Mouse (Mus musculus) ES-Bruce4 (cell line): ENCODE results near the gene Ina. TPM values are rescaled to one million over a fixed set of nuclear protein-coding genes. Genes with fewer than 3 reads are reported as not detected.

Source experiments
- H3K27ac ChIP-seq: 2 replicates; pipeline ENCODE4 v1.5.1; 2012; ENCODE audit warnings: low read length, inconsistent platforms; ENCODE audit not compliant: insufficient read depth
- H3K27me3 ChIP-seq: 2 replicates; pipeline ENCODE4 v1.6.1; 2012; ENCODE audit warnings: mild to moderate bottlenecking, low read length, inconsistent platforms; ENCODE audit not compliant: control insufficient read depth, poor library complexity, insufficient read depth, severe bottlenecking
- H3K36me3 ChIP-seq: 2 replicates; pipeline ENCODE4 v1.6.1; 2012; ENCODE audit warnings: inconsistent platforms, mild to moderate bottlenecking, low read length, moderate library complexity; ENCODE audit not compliant: control insufficient read depth, poor library complexity, insufficient read depth, severe bottlenecking
- H3K4me1 ChIP-seq: one replicate; pipeline ENCODE4 v1.8.1; 2011; ENCODE audit warnings: low read length; ENCODE audit not compliant: control insufficient read depth, insufficient read depth
- H3K4me3 ChIP-seq: 2 replicates; pipeline ENCODE4 v1.5.1; 2011; ENCODE audit warnings: low read depth, mild to moderate bottlenecking, low read length
- H3K9ac ChIP-seq: 2 replicates; pipeline ENCODE4 v1.6.1; 2012; ENCODE audit warnings: low read depth, mild to moderate bottlenecking, inconsistent platforms; ENCODE audit not compliant: poor library complexity, severe bottlenecking
- H3K9me3 ChIP-seq: replicated peaks from 2 replicates; pipeline ENCODE4 v1.6.1; 2012; ENCODE audit warnings: mild to moderate bottlenecking, low read length, inconsistent platforms; ENCODE audit not compliant: control insufficient read depth, poor library complexity, insufficient read depth, severe bottlenecking
- CTCF ChIP-seq: IDR thresholded peaks from one replicate; pipeline ENCODE4 v1.8.1; 2011; ENCODE audit warnings: low read depth, low read length
- EP300 ChIP-seq: IDR thresholded peaks from 2 replicates; pipeline ENCODE4 v1.6.1; 2011; ENCODE audit warnings: low read depth, low read length; ENCODE audit not compliant: insufficient read depth
- POLR2A ChIP-seq: IDR thresholded peaks from one replicate; pipeline ENCODE4 v1.8.1; 2011; ENCODE audit warnings: low read length; ENCODE audit not compliant: insufficient read depth
- polyA plus RNA-seq: library from polyadenylated mRNA; stranded (reverse); fragments of >200 nt; gene quantifications from 2 replicates; pipeline ENCODE4 v1.2.4, GENCODE M21; 2011; ENCODE audit warnings: low read depth; ENCODE audit not compliant: missing spikeins, insufficient read depth, insufficient read length

The Ina gene
- polyA plus RNA-seq = 21.2 and 21.9 TPM in 2 replicates

- H3K4me3 ChIP-seq = peak within 1 kb of the TSS; percentile 84
- TF ChIP-seq POLR2A (peak; percentile 20), CTCF (no peak), EP300 (0 out of 2 replicates have a peak, but pooled peaks have one; percentile 3)
- H3K36me3 ChIP-seq = no peaks in the 10 kb centered on the region
- peaks cover 1% of the 10 kb centered on the region for H3K4me1 ChIP-seq
- peak within 1 kb of the TSS; percentile 63 for H3K9ac ChIP-seq
- H3K9me3 ChIP-seq = no peaks in the 10 kb centered on the region
- H3K27me3 ChIP-seq = no peaks in the 10 kb centered on the region
- H3K27ac ChIP-seq = no peak within 1 kb of the TSS
These were observed at the start of gene Ina, which contains the start of gene Nt5c2 for GRCm38 (mm10) chr19:47014447-47015381. Gene Ina, plus strand, starts transcription at chr19:47014698. Gene Nt5c2, minus strand, starts transcription at chr19:47015153.

GRCm38 (mm10) chr19:46965496-46965895 is 49.0 kb upstream of the Ina start:
- Histone ChIP-seq H3K27ac (no peak overlapping the region), H3K4me1 (no peaks in the 10 kb centered on the region), H3K9ac (no peak overlapping the region), H3K4me3 (no peak overlapping the region), H3K9me3 (no peaks in the 10 kb centered on the region), H3K27me3 (no peaks in the 10 kb centered on the region), H3K36me3 (no peaks in the 10 kb centered on the region)
- TF ChIP-seq POLR2A = no peak
- TF ChIP-seq EP300 = no peak
- no peak for TF ChIP-seq CTCF

GRCm38 (mm10) chr19:46966330-46966729 is 48.2 kb upstream of the Ina start:
- Histone ChIP-seq H3K9ac (no peak overlapping the region), H3K36me3 (no peaks in the 10 kb centered on the region), H3K27ac (no peak overlapping the region), H3K27me3 (no peaks in the 10 kb centered on the region), H3K4me1 (no peaks in the 10 kb centered on the region), H3K4me3 (no peak overlapping the region), H3K9me3 (no peaks in the 10 kb centered on the region)
- no peak for TF ChIP-seq EP300
- no peak for TF ChIP-seq POLR2A
- TF ChIP-seq CTCF = no peak

GRCm38 (mm10) chr19:46967861-46968260 is 46.6 kb upstream of the Ina start:
- Histone ChIP-seq H3K36me3 (no peaks in the 10 kb centered on the region), H3K4me3 (no peak overlapping the region), H3K27me3 (no peaks in the 10 kb centered on the region), H3K9me3 (no peaks in the 10 kb centered on the region), H3K27ac (no peak overlapping the region), H3K9ac (no peak overlapping the region), H3K4me1 (no peaks in the 10 kb centered on the region)
- TF ChIP-seq CTCF (no peak), POLR2A (no peak), EP300 (no peak)

- Histone ChIP-seq H3K4me1 (peaks cover 2% of the 10 kb centered on the region), H3K9me3 (no peaks in the 10 kb centered on the region), H3K4me3 (no peak overlapping the region), H3K27ac (no peak overlapping the region), H3K27me3 (no peaks in the 10 kb centered on the region), H3K36me3 (no peaks in the 10 kb centered on the region), H3K9ac (no peak overlapping the region)
- TF ChIP-seq CTCF (no peak), POLR2A (no peak), EP300 (no peak)
These were observed 45.7 kb upstream of the Ina start for GRCm38 (mm10) chr19:46968833-46969232.
